Mouse (Mus musculus): ENCODE measurements around the gene Tet2.

Tet2 gene

GRCm38 (mm10) chr3:133436919-133437320 is 108.0 kb downstream of the Tet2 start:
- DNase-seq (ENCODE audit: low read depth): no peak

GRCm38 (mm10) chr3:133436279-133436860 is 108.6 kb downstream of the Tet2 start:
- no peak for DNase-seq (ENCODE audit: low read depth)

GRCm38 (mm10) chr3:133435774-133436148 is 109.2 kb downstream of the Tet2 start:
- DNase-seq (ENCODE audit: low read depth): no peak

GRCm38 (mm10) chr3:133435141-133435773 is 109.7 kb downstream of the Tet2 start:
- DNase-seq (ENCODE audit: low read depth): no peak

GRCm38 (mm10) chr3:133429394-133430173 is 115.4 kb downstream of the Tet2 start:
- no peak for DNase-seq (ENCODE audit: low read depth)

- no peak for DNase-seq (ENCODE audit: low read depth)
Measured at GRCm38 (mm10) chr3:133428003-133428402, 116.9 kb downstream of the Tet2 start.

- no peak for DNase-seq (ENCODE audit: low read depth)
Measured at GRCm38 (mm10) chr3:133423073-133423472, 121.9 kb downstream of the Tet2 start.

DNA sequence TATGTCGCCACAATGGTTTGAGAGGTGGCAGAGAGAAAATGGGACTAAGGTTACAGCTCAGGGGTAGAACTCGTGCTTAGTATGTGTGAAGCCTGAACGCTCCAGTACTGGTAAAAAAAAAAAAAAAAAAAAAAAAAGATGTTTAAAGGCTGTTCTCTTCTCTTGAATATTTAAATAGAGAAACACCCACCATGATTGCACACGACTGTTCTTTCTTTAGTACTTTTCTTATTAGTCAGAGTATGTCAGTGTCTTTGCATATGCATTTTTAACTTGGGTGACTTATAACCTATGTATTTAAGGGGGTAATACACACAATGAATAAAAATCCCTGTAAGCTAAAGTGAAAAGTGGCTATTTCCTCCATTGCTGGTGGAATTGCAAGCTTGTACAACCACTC is 130.2 kb downstream of the Tet2 start:
- DNase-seq (ENCODE audit: low read depth): no peak
